Mouse (Mus musculus) monocyte, adult 2 months (primary cell): ENCODE results near the gene Dnase2b.

Experiments
- DNase-seq, 2 experiments: peaks; one replicate each; pipeline ENCODE4 v3.0.0; 2022; ENCODE audit warnings: low spot score in 2 of 2, low read depth in 1 of 2

Gene Dnase2b

DNA sequence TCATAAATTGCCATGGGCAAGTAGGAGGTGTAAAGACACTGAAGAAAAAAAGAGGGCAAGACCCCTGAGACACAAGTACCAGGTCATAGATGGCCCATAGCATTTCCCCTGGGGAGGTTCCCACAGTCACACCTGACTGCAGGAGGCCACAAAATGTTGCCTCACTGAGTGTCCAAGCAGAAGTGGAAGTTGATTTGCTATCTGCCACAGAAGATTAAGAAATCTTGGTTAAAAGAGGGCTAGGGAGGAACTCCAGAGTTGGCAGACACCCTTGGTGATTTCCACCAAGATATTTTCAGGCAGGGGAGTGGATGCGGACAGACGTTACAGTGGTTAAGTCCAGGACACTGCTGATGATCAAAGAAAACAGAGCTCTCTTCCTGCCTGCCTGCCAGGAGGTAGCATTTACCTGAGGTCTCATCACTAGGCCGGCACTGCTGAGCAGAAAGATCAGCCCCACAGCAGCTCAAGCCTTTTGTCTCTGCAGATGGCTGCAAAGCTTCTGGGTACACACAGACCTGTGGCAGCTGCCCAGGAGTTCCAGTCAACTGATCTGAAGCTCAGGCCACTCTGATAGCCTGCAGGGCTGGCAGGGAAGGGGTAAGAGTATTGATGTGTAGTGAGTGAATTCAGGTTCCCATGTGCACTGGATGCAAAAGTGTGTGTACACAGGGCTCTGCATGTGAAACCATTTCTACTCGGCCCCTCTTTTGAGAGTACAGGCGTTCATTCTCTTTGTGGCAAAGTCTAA, 1.3 kb upstream of the Dnase2b start:
- DNase-seq: peak; percentile 3

- no peak for DNase-seq
These were observed 3.6 kb downstream of the Dnase2b start for GRCm38 (mm10) chr3:146611821-146612220.

GRCm38 (mm10) chr3:146611261-146611660, 4.1 kb downstream of the Dnase2b start:
- no peak for DNase-seq

GRCm38 (mm10) chr3:146610322-146610721, 5.1 kb downstream of the Dnase2b start:
- no peak for DNase-seq

GRCm38 (mm10) chr3:146607368-146607767, 8.0 kb downstream of the Dnase2b start:
- DNase-seq: no peak

DNA sequence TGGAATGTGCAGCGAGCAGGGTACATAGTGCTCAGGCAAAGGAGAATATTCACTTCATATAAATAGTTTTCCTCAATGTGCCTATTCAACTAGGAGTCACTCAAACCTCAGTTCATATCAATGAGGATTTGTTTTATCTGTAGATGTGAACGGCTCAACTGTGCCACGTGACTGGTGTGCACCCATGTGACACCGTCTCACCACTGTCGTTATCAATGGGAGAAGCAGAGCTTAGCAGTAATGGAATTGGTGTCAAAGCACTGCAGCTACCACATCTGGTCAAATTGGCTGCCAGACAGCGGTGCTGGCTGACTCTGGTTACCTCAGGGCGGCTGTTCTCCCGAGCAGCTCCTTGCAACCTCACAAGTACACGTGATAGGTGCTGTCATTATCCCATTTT, 10.7 kb downstream of the Dnase2b start:
- DNase-seq: no peak

DNA sequence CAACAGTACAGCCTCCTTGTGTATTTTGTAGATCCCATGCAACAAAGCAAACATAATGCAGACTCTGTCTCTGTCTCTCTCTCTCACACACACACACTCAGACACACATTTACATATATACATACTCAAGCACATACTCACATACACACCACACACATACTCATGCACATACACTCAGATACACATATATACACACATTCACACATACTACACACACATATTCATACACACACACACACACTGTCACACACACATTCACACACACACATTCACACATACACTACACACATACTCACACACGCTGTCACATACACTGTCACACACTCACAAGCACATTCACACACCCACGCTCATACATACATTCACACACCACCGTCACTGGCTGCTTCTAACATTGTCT, 12.9 kb downstream of the Dnase2b start:
- DNase-seq: no peak

DNA sequence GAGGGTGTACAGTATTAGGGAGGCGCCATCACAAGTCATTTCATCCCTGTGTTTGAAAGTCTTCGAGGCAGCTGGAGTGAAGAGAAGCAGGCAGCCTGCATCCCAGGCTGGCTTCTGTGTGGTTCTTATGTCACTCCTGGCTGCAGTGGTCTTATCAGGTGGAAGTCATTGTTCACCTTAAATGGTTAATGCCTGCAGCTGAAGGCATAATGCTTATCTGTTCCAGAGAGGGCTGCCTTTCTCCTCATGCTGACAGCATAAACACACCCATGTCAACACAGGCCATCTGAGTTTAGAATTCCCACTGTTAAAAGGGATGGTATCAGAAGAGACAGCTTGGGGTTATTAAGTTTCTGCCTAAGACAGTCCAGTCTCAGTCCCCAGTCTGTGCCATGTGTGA, 14.2 kb downstream of the Dnase2b start:
- no peak for DNase-seq

DNA sequence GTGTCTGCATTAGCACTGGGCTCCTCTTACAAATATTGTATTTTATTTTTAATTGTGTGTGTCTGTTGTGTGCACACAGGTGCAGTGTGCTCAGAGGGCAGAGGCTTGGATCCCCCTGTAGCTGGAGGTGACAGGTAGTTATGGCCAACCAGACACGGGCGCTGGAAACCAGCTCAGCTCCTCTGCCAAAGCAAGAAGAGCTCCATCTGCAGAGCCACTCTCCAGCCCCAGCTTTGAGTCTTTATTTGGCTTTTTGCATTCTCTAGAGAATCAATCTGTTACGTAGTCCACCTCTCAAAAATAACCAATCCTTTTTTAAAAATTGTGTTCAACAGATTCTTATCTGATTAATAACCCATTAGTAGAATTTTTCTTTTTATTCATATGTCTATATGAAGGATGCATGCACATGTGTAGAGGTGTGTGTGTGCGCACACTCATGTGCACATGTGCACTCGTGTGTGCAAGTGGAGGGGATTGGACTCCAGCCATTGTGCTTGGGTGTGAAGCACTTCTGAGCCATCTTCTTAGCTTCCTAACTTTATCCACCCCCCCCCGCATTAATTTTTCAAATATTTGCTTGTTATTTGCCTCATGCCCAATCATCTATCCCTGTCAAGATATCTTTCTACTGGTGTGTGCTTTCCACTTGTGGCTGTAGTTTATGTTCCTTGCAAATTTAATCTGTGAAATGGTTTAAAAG, 16.0 kb downstream of the Dnase2b start:
- no peak for DNase-seq

- no peak for DNase-seq
These were observed 17.0 kb downstream of the Dnase2b start for GRCm38 (mm10) chr3:146598411-146598810.

GRCm38 (mm10) chr3:146596864-146597263, 18.5 kb downstream of the Dnase2b start:
- no peak for DNase-seq

DNA sequence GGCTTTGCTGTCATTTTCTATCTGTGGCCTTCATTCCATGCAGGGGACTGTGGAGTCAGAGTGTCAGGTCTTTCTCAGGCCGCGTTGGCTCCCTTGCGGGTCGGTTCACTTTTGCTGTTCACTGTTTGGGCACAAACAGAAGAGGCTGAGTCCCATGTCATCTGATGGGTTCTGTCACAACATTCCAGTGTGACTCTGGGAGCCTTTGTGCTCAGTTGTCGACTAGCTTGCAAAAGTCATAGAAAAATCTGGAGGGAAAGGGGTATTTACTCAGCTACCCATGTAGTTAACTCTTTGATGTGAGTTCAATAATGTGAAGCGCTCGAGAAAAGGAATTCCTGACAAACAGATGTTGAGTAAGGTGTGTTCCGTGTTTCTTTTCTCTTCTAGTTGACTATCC, 19.0 kb downstream of the Dnase2b start:
- no peak for DNase-seq

DNA sequence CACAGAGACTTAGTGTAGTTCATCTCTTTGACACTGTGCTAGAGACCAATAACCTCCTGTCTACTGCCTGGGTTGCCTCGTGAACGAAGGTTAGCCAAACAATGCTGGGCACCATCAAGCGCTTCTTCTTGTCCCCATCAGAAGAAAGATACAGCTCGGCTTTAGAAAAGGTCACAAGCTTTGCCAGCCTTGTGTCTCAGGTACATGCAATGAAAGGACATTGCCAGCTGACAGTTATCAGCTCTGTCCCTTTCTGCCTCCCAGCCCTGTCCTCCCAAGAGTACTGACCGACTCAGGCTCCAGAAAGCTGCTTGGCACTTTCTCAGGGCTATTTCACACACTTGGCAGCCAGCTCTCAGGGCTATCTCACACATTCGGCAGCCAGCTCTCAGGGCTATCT, 20.0 kb downstream of the Dnase2b start:
- no peak for DNase-seq

DNA sequence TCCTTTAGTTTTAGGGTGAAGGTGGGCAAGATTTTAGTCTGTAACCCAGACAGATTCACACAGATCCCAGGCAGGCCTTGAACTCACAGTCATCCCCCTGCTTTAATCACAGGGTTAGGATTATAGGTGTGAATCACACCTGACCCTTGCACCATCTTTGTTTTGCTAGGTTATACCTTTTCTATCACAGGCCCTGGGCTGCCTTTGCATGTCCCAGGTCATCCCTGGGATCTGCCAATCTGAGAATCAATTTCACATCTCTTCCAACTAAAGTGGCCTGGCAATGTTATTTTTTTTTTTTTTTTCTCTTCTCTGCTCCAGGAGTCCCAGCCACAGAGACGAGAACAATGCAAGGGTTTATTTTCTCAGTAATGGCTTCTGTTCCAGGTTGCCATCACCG, 23.8 kb downstream of the Dnase2b start:
- DNase-seq: no peak

- DNase-seq: no peak
These were observed 24.2 kb downstream of the Dnase2b start for GRCm38 (mm10) chr3:146591159-146591558.

DNA sequence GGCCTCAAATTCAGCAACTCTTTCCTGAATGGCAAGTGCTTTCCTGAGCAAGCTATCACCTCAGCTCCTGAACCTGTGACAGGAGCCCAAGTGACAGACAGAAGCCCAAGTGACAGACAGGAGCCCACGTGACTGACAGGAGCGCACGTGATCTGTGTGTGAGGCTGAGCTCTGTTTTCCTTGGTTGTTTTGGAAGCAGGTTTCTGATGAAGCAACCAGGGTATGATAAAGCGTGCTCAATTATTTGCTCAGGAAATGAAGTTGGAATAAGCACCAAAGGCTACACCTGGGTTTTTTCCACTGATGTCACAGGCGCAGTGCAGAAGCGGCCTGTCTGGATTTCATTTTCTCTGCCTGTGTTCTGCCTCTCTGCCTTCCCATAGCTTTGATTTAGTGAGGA, 25.9 kb downstream of the Dnase2b start:
- DNase-seq: no peak

DNA sequence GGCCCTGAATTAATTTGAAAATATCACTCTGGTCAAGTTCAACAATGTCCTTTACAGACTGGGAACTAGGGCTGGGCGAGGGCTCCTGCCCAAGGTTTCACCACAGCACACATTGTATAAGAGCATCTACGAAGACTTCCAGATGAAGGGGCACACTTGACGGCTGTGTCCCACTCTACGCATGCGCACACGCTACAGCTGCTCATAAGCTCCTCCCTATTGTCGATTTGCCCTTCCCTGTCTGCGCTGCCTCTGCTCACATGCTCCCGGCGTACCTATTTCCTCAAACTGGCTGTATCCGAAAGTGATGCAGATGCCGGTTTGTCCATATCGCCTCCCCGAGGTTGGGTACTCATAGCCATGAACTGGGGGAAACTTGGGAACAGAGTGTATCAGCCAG, 28.8 kb downstream of the Dnase2b start:
- no peak for DNase-seq

DNA sequence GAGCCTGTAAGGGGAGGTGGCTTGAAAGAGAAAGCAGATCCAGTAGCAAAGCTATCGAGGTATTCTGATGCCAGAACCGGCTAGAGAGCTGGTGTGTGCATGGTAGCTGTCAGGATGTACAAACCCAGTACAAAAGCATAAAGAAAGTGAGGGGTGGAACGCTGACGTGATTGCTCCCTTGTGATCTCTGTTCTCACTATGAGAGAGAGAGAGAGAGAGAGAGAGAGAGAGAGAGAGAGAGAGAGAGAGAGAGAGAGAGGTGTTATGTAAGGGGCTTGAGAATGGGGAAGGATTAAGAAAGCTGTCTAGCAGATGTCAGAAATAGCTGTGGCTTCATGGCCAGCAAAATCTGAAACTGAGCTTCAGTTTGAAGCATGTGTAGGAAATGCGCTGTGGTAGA, 31.5 kb downstream of the Dnase2b start:
- DNase-seq: no peak

- no peak for DNase-seq
These were observed 31.9 kb downstream of the Dnase2b start for GRCm38 (mm10) chr3:146583478-146583877.

GRCm38 (mm10) chr3:146580039-146580729, 35.2 kb downstream of the Dnase2b start:
- no peak for DNase-seq

DNA sequence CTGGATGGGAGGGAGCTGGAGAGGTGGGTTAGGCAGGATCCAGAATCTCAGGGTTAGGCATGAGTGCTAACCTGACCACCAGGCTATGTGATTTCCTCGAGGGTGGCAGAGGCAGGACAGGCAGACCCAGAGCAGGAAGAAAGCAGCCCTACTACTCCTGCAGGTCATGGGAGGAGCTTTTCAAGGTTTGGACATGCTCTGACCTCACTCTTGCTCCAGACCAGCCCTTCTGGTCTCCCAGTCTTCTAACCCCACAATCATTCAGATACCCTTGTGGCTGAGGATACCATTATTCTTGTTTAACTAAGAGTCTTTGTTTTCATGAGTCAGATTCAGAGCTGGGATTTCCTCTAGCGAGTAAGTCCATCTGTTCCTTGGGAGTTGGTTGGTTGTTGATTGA, 37.8 kb downstream of the Dnase2b start:
- DNase-seq: no peak

- DNase-seq: no peak
These were observed 44.1 kb downstream of the Dnase2b start for GRCm38 (mm10) chr3:146571341-146571740.
